Mouse (Mus musculus): Measurements from ENCODE around the gene Tkt. TPM values are rescaled to one million over a fixed set of nuclear protein-coding genes. Genes with fewer than 3 reads are reported as not detected.

The Tkt gene
- polyA plus RNA-seq, 1 experiment from 2014 or later = 238 TPM

DNA sequence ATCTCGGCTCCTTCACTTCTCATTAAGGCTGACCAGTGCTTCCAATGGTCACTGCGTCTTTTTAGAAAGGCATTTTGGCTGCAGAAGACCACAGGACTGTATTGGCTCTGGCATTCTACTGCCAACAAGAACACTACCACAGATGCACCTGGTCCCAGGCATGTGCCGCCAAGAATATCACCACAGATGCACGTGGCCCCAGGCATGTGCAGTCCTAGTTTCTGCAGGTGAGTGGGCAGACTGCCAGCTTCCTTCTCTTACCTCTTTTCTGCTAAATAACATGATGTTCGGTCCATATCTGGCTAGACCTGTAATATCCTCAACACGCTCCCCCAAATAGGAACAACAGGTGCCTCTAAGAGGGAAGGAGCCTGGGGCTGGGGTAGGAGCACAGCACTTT, 60.0 kb downstream of the Tkt start:
- DNase-seq (ENCODE audit: low spot score) (no peak), ATAC-seq (replicated peaks; ENCODE audit: low FRiP score, low read depth) (no peak)
- no peak for TF ChIP-seq CTCF (IDR thresholded peaks at IDR 0.05; ENCODE audit: low read depth)
- Histone ChIP-seq H3K27ac (no peak overlapping the region), H3K4me1 (replicated peaks; ENCODE audit: insufficient read depth, low read length) (no peaks in the 10 kb centered on the region), H3K4me2 (ENCODE audit: low read length) (no peak overlapping the region), H3K36me3 (ENCODE audit: insufficient read depth, low read length) (0 out of 2 replicates have a peak, but pooled peaks cover 10% of the 10 kb centered on the region), H3K9ac (ENCODE audit: low read depth, low read length) (no peak overlapping the region), H3K27me3 (ENCODE audit: insufficient read depth, low read length) (no peaks in the 10 kb centered on the region), H3K4me3 (replicated peaks; ENCODE audit: low read depth, low read length) (no peak overlapping the region), H3K9me3 (replicated peaks; ENCODE audit: low read length) (no peaks in the 10 kb centered on the region)
- WGBS = 86% methylated on average over 6 of the region's 6 CpGs

DNA sequence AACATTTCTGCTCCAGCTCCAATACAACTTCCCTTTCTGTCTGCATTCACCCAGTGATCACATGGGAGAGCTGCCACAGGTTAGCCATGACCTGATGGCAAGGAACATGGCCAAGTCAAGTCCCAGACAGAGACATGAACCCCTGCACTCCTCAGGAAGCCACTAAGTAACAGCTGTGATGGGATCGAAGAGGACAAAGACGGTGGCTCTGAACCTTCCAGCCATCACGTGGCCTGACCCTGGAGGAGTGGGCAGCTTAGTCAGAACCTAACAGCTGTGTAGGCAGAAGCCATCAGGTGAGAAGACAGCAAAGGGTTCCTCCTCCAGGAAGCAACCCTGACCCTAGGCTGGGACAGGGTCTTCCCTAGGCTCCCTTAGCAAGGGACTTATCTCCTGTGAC, 61.3 kb downstream of the Tkt start:
- 84% methylated on average over 3 of the region's 3 CpGs for WGBS

DNA sequence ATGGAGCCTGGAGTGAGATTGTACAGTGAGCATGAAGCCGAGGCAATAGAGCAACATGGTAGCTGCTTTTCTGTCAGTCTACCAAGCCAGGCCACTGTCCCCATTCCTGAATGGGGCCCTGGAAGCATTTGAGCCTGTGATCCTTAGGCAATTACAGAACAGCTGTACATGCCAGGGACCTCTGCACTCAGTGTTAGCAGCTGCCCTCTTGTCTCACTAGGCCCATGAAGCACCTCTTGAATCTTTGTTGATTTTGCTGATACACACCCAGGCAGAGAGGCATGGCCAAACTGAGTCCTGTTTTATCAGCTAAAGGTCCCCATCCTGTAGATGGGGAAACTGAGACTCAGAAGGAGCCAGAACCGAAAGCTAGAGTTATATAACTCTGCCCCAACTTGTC, 62.1 kb downstream of the Tkt start:
- Histone ChIP-seq H3K4me1 (replicated peaks; ENCODE audit: insufficient read depth, low read length) (no peaks in the 10 kb centered on the region), H3K4me3 (replicated peaks; ENCODE audit: low read depth, low read length) (no peak overlapping the region), H3K36me3 (ENCODE audit: insufficient read depth, low read length) (0 out of 2 replicates have a peak, but pooled peaks cover 4% of the 10 kb centered on the region), H3K9me3 (replicated peaks; ENCODE audit: low read length) (no peaks in the 10 kb centered on the region), H3K9ac (ENCODE audit: low read depth, low read length) (no peak overlapping the region), H3K27ac (no peak overlapping the region), H3K4me2 (ENCODE audit: low read length) (no peak overlapping the region), H3K27me3 (ENCODE audit: insufficient read depth, low read length) (no peaks in the 10 kb centered on the region)
- ATAC-seq (replicated peaks; ENCODE audit: low FRiP score, low read depth) (no peak), DNase-seq (ENCODE audit: low spot score) (no peak)
- 68% methylated on average over 2 of the region's 2 CpGs for WGBS
- TF ChIP-seq CTCF (IDR thresholded peaks at IDR 0.05; ENCODE audit: low read depth) = no peak

More for the DNA sequence above, 61.3 kb downstream of the Tkt start:
- no peaks in the 10 kb centered on the region for H3K4me1 ChIP-seq (replicated peaks; ENCODE audit: insufficient read depth, low read length)
- DNase-seq (ENCODE audit: low spot score) = no peak
- H3K27me3 ChIP-seq (ENCODE audit: insufficient read depth, low read length) = no peaks in the 10 kb centered on the region
- H3K9ac ChIP-seq (ENCODE audit: low read depth, low read length) = no peak overlapping the region
- no peak for TF ChIP-seq CTCF (IDR thresholded peaks at IDR 0.05; ENCODE audit: low read depth)
- H3K4me3 ChIP-seq (replicated peaks; ENCODE audit: low read depth, low read length) = no peak overlapping the region
- H3K36me3 ChIP-seq (ENCODE audit: insufficient read depth, low read length) = 0 out of 2 replicates have a peak, but pooled peaks cover 4% of the 10 kb centered on the region
- no peak overlapping the region for H3K27ac ChIP-seq
- no peaks in the 10 kb centered on the region for H3K9me3 ChIP-seq (replicated peaks; ENCODE audit: low read length)
- no peak overlapping the region for H3K4me2 ChIP-seq (ENCODE audit: low read length)
- no peak for ATAC-seq (replicated peaks; ENCODE audit: low FRiP score, low read depth)

DNA sequence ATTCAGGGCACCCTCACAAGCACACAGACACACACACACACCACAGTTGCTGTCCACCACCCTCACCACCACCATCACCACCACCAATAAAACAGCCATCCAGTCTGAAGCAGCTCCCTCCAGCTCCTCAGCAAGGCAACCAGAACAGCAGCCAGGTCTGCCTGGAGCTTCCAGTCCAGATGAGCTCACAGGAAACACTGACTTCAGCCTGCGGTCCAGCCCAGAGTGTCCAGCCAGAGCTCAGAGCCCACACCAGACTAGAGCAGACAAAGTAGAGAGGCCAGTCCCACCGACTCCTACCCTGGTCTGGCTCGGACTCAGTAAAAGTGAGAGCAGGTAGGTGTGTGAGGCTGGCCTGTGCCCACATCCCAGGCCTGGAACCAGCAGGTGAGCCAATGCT, 62.8 kb downstream of the Tkt start:
- Histone ChIP-seq H3K27ac (no peak overlapping the region), H3K9ac (ENCODE audit: low read depth, low read length) (no peak overlapping the region), H3K4me2 (ENCODE audit: low read length) (no peak overlapping the region), H3K27me3 (ENCODE audit: insufficient read depth, low read length) (no peaks in the 10 kb centered on the region), H3K36me3 (ENCODE audit: insufficient read depth, low read length) (0 out of 2 replicates have a peak, but pooled peaks cover 4% of the 10 kb centered on the region), H3K4me1 (replicated peaks; ENCODE audit: insufficient read depth, low read length) (no peaks in the 10 kb centered on the region), H3K9me3 (replicated peaks; ENCODE audit: low read length) (no peaks in the 10 kb centered on the region), H3K4me3 (replicated peaks; ENCODE audit: low read depth, low read length) (no peak overlapping the region)
- WGBS = 73% methylated on average over 3 of the region's 3 CpGs
- DNase-seq (ENCODE audit: low spot score) = no peak
- ATAC-seq (replicated peaks; ENCODE audit: low FRiP score, low read depth) = no peak
- no peak for TF ChIP-seq CTCF (IDR thresholded peaks at IDR 0.05; ENCODE audit: low read depth)

DNA sequence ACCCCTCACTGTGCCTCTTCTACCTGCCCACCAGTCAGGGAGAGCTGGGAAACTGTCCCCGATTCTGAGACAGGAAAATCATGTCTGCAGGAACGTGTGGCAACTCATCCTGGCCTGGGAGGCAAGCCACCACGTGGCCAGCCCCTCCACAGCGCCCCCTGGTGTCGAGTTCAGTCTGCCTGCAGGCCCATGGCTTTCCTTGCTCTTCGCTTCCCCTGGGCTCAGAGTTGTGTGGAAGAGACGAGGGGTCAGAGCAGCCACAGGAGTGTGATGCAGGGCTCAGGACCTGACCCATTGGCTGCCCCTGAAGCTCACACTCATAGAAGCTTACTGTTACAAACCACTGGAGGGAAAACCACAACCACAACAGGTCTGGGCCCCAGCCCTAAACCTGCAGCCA, 64.4 kb downstream of the Tkt start:
- 21% methylated on average over 7 of the region's 7 CpGs for WGBS
- no peak overlapping the region for H3K9ac ChIP-seq (ENCODE audit: low read depth, low read length)
- no peak overlapping the region for H3K4me3 ChIP-seq (replicated peaks; ENCODE audit: low read depth, low read length)
- no peaks in the 10 kb centered on the region for H3K27me3 ChIP-seq (ENCODE audit: insufficient read depth, low read length)
- TF ChIP-seq CTCF (IDR thresholded peaks at IDR 0.05; ENCODE audit: low read depth) = peak; percentile 92
- DNase-seq (ENCODE audit: low spot score) (peak; percentile 68), ATAC-seq (replicated peaks; ENCODE audit: low FRiP score, low read depth) (no peak; the same call in 1 of the 2 replicates)
- no peaks in the 10 kb centered on the region for H3K9me3 ChIP-seq (replicated peaks; ENCODE audit: low read length)
- H3K27ac ChIP-seq = no peak overlapping the region
- H3K36me3 ChIP-seq (ENCODE audit: insufficient read depth, low read length) = 0 out of 2 replicates have a peak, but pooled peaks cover 4% of the 10 kb centered on the region
- no peaks in the 10 kb centered on the region for H3K4me1 ChIP-seq (replicated peaks; ENCODE audit: insufficient read depth, low read length)
- H3K4me2 ChIP-seq (ENCODE audit: low read length) = no peak overlapping the region

DNA sequence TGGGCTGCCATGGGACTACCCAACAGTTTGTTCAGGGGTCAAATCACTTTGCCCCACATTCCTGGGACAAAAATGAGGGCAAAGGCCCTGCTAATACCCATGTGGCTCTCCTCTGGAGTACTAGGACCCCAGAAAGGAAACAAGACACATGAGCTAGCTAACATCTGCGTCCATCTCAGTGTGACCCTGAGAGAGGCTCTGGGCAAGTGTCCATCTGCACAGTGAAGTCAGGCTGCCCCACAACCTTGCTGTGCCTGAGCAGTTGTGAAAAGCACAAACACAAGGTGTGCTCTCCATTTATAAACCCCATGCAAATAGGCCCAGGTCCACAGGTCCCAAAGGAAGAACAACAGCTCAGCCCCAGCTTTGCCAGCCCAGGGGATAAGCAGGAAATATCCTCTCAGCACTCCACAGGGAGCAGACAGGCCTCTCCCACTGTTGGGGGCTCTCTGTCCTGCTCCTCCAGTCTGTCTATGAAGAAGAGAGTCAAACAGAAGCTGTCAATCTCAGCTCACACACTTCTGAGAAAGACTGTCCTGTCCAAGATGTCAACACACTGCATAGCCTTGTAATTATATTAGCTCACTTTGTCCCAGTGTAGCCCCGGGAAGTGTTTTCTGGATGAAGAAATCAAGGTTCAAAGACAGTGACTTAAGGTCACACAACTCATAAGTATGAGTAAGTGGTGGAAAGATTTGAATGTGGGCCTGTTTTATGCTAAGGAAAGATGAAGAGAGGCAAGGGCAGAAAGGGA, 65.0 kb downstream of the Tkt start:
- 74% methylated on average over 2 of the region's 2 CpGs for WGBS
- Histone ChIP-seq H3K9ac (ENCODE audit: low read depth, low read length) (no peak overlapping the region), H3K4me2 (ENCODE audit: low read length) (no peak overlapping the region), H3K4me3 (replicated peaks; ENCODE audit: low read depth, low read length) (no peak overlapping the region), H3K27me3 (ENCODE audit: insufficient read depth, low read length) (no peaks in the 10 kb centered on the region), H3K4me1 (replicated peaks; ENCODE audit: insufficient read depth, low read length) (no peaks in the 10 kb centered on the region), H3K36me3 (ENCODE audit: insufficient read depth, low read length) (0 out of 2 replicates have a peak, but pooled peaks cover 4% of the 10 kb centered on the region), H3K27ac (no peak overlapping the region), H3K9me3 (replicated peaks; ENCODE audit: low read length) (no peaks in the 10 kb centered on the region)
- DNase-seq (ENCODE audit: low spot score) = no peak
- ATAC-seq (replicated peaks; ENCODE audit: low FRiP score, low read depth) = no peak
- no peak for TF ChIP-seq CTCF (IDR thresholded peaks at IDR 0.05; ENCODE audit: low read depth)

All from kidney, postnatal 0 days (tissue).